Mouse (Mus musculus) heart, adult 2 months (tissue): ENCODE data around the gene Gtf2h3. TPM values are rescaled to one million over a fixed set of nuclear protein-coding genes. Genes with fewer than 3 reads are reported as not detected.
"Not testable (repeated sequence)": the region's sequence is repeated elsewhere in the genome, so short reads cannot be mapped to it uniquely, and the experiment has no call there.

Experiments used
- DNase-seq, 2 experiments: peaks; one replicate each; pipeline ENCODE4 v3.0.0; 2021
- H3K27ac ChIP-seq: fragments of 200-600 bp; 2 replicates; pipeline ENCODE4 v1.8.1; 2022
- H3K27me3 ChIP-seq: fragments of 200-500 bp; 2 replicates; pipeline ENCODE4 v1.6.1; 2012; ENCODE audit warnings: mild to moderate bottlenecking, low read length, inconsistent platforms, mixed read lengths; ENCODE audit not compliant: control insufficient read depth, insufficient read depth
- H3K36me3 ChIP-seq: fragments of 200-500 bp; 2 replicates; pipeline ENCODE4 v1.6.1; 2012; ENCODE audit warnings: low read length, inconsistent platforms; ENCODE audit not compliant: control insufficient read depth, insufficient read depth
- H3K4me1 ChIP-seq: fragments of 200-500 bp; 2 replicates; pipeline ENCODE4 v1.6.1; 2011; ENCODE audit warnings: low read length; ENCODE audit not compliant: control insufficient read depth, insufficient read depth
- H3K4me3 ChIP-seq: fragments of 200-600 bp; 2 replicates; pipeline ENCODE4 v1.8.1; 2022
- H3K79me2 ChIP-seq: fragments of 200-500 bp; replicated peaks from 2 replicates; pipeline ENCODE4 v1.6.1; 2012; ENCODE audit warnings: mild to moderate bottlenecking, inconsistent platforms, low read length, moderate library complexity, mixed read lengths; ENCODE audit not compliant: control insufficient read depth, insufficient read depth
- H3K9ac ChIP-seq: fragments of 200-500 bp; 2 replicates; pipeline ENCODE4 v1.6.1; 2012; ENCODE audit warnings: low read depth, mild to moderate bottlenecking, control low read depth, inconsistent platforms, low read length, mixed read lengths
- CTCF ChIP-seq: fragments of 200-600 bp; IDR thresholded peaks from 2 replicates; pipeline ENCODE4 v1.8.1; 2022; ENCODE audit warnings: antibody characterized with exemption, mild to moderate bottlenecking, moderate library complexity
- EP300 ChIP-seq: fragments of 200-500 bp; IDR thresholded peaks from 2 replicates; pipeline ENCODE4 v1.6.1; 2011; ENCODE audit warnings: low read depth, low read length, control low read depth; ENCODE audit not compliant: insufficient read depth
- POLR2A ChIP-seq: fragments of 200-500 bp; IDR thresholded peaks from 2 replicates; pipeline ENCODE4 v1.6.1; 2011; ENCODE audit warnings: mild to moderate bottlenecking, low read depth, low read length, control low read depth; ENCODE audit not compliant: insufficient read depth
- WGBS: fragments of 180-500 bp; shearing (Covaris S2); methylation state at CpG from one replicate; pipeline ENCODE4 v1.1.7; 2018; 5-methylcytosine and 5-hydroxymethylcytosine counted together
- intact Hi-C: fragments of 180-260 bp; cut with DNase I; formaldehyde crosslinking; loops from one replicate; pipeline ENCODE4 v1.15.1; 2025
- polyA plus RNA-seq: library from polyadenylated mRNA; depleted of rRNA; stranded (reverse); fragments of >200 nt; gene quantifications from 2 replicates; pipeline ENCODE4 v1.2.3, GENCODE M21; 2012; rRNA removed
- total RNA-seq, 2 experiments: library from RNA; stranded (reverse); gene quantifications; 2 replicates each; pipeline ENCODE4 v1.2.3; 2021

The Gtf2h3 gene
- total and polyA plus RNA-seq, 3 experiments: 19.4 to 29.0 (median 20.4) TPM

DNA sequence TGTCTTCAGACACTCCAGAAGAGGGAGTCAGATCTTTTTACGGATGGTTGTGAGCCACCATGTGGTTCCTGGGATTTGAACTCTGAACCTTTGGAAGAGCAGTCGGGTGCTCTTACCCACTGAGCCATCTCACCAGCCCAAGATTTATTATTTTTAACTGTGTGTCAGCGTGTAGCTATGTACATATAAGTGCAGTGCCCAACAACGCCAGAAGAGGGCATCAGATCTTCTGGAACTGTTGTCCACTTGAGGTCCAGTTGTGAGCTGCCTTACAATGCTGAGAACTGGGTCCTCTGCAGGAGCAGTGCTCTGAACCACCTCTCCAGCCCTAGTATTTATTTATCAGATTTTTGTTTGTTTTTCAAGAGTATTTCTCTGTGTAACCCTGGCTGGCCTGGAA, 56.1 kb downstream of the Gtf2h3 start:
- H3K27ac ChIP-seq, DNase-seq, intact Hi-C loops, H3K79me2 ChIP-seq, H3K36me3 ChIP-seq, H3K4me1 ChIP-seq, H3K27me3 ChIP-seq, H3K9ac ChIP-seq, H3K4me3 ChIP-seq: not testable (repeated sequence)
- 89% methylated on average over 4 of the region's 4 CpGs for WGBS
- TF ChIP-seq CTCF: peak; percentile 53

DNA sequence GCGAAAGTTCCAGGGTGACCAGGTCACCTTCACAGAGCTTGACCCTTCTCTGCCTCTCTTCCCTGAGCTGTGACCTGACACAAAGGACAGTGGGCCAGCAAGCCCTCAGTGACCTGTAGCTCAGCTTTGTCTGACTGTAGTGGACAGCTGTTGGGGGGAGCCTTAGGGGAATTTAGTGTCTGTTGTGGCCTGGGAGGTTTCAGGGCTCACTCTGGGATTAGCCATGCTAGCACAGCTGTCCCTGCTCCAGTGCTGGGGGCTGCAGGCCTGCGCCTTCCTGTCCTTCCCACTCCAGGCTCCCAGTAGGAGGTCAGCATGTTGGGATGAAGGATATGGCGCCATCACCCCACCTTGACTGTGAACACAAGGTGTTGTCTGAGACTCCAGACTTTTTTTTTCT, 57.2 kb downstream of the Gtf2h3 start:
- 97% methylated on average over 3 of the region's 3 CpGs for WGBS

DNA sequence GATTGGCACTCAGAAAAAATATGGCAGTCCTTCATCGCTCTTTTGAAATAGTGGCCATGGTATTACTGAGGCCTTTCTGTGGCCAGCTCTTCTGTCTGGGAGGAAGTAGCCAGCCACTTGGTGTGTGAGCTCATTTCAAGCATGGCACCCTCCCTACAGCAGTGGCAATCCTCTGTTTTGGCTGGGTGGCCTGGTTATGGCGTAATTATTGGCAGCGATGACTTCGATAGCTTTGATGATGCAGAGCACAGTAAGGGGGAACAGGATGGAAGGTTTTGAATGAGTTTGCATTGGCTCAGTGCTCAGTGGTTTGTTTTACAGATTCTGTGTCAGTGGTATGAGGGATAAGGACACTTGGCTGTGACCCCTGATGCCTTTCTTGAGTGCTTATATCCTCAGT, 57.8 kb downstream of the Gtf2h3 start:
- Histone ChIP-seq H3K36me3 (no peaks in the 10 kb centered on the region), H3K4me1 (peaks cover 2% of the 10 kb centered on the region; the same call in 1 of the 2 replicates), H3K79me2 (no peaks in the 10 kb centered on the region), H3K27me3 (no peaks in the 10 kb centered on the region), H3K9ac (no peak overlapping the region), H3K4me3 (no peak overlapping the region), H3K27ac (no peak overlapping the region)
- intact Hi-C loops: no loop called here
- no peak for DNase-seq
- 96% methylated on average over 4 of the region's 4 CpGs for WGBS
- TF ChIP-seq CTCF: no peak
- no peak for TF ChIP-seq POLR2A
- TF ChIP-seq EP300: no peak

More for the DNA sequence above, 57.2 kb downstream of the Gtf2h3 start:
- intact Hi-C loops: no loop called here
- H3K79me2 ChIP-seq: no peaks in the 10 kb centered on the region
- TF ChIP-seq EP300: no peak
- no peak for TF ChIP-seq CTCF
- TF ChIP-seq POLR2A: no peak
- H3K4me3 ChIP-seq: no peak overlapping the region
- peaks cover 2% of the 10 kb centered on the region; the same call in 1 of the 2 replicates for H3K4me1 ChIP-seq
- no peak overlapping the region for H3K9ac ChIP-seq
- H3K27me3 ChIP-seq: no peaks in the 10 kb centered on the region
- no peaks in the 10 kb centered on the region for H3K36me3 ChIP-seq
- DNase-seq: no peak
- H3K27ac ChIP-seq: no peak overlapping the region

DNA sequence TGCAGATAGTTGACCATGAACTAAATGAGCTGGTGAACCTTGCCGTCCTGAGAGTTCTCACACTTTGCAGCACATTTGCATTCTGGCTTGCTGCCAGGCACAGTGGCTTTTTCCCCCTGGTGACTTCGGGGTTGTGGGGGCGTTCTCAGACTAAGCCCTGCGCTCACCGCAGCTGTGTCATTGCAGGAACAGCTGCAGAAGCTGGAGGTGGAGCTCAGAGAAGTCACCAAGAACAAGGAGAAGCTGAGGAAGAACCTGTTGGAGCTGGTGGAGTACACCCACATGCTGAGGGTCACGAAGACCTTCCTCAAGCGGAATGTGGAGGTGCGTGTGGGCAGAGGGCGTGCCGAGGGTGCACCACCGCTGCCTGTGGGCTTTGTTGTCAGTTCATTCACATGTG, 58.4 kb downstream of the Gtf2h3 start:
- H3K4me1 ChIP-seq: no peaks in the 10 kb centered on the region
- 75% methylated on average over 11 of the region's 11 CpGs for whole genome bisulfite sequencing
- intact Hi-C loops: no loop called here
- DNase-seq: no peak
- no peaks in the 10 kb centered on the region for H3K36me3 ChIP-seq
- H3K27ac ChIP-seq: no peak overlapping the region
- no peak overlapping the region for H3K9ac ChIP-seq
- TF ChIP-seq CTCF (no peak), EP300 (no peak), POLR2A (no peak)
- H3K4me3 ChIP-seq: no peak overlapping the region
- H3K27me3 ChIP-seq: no peaks in the 10 kb centered on the region
- H3K79me2 ChIP-seq: no peaks in the 10 kb centered on the region

DNA sequence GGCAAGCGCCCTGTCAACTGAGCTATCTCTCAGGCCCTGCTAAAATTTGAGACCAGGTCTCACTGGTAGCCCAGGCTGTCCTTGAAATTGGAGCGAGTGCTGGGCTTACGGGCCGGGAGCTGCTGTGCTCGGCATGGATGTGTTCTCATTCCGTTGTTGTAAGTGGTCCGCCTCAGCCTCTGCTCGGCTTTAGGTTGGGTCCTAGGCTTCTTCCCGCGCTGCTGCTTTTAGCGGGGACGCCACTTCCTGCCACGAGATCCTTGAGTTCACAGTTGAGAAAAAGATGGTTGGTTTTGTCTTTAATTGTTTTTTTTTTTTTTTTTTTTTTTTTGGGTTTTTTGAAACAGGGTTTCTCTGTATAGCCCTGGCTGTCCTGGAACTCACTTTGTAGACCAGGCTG, 58.9 kb downstream of the Gtf2h3 start:
- TF ChIP-seq POLR2A (no peak), EP300 (no peak), CTCF (no peak)
- no peak overlapping the region for H3K4me3 ChIP-seq
- no peaks in the 10 kb centered on the region for H3K4me1 ChIP-seq
- no peak overlapping the region for H3K9ac ChIP-seq
- WGBS: 93% methylated on average over 13 of the region's 13 CpGs
- H3K27ac ChIP-seq: no peak overlapping the region
- H3K36me3 ChIP-seq: no peaks in the 10 kb centered on the region
- intact Hi-C loops: no loop called here
- H3K79me2 ChIP-seq: no peaks in the 10 kb centered on the region
- no peak for DNase-seq
- no peaks in the 10 kb centered on the region for H3K27me3 ChIP-seq

Other genes with a start within 250 kb of the Gtf2h3 start
- gene Cdk2ap1, start 216.1 kb upstream of the Gtf2h3 start, total RNA-seq: 100 to 1,000 TPM; 143 to 167 TPM
- gene Cdk2ap1, start 216.1 kb upstream of the Gtf2h3 start, polyA plus RNA-seq: 117 and 173 TPM in 2 replicates
- gene Sbno1, start 153.1 kb upstream of the Gtf2h3 start, total RNA-seq: 10 to 100 TPM; 58.8 to 62.9 TPM
- 11.3 and 18.5 TPM in 2 replicates for gene Sbno1, start 153.1 kb upstream of the Gtf2h3 start, polyA plus RNA-seq
- gene Kmt5a, start 139.2 kb upstream of the Gtf2h3 start, total RNA-seq: 100 to 1,000 TPM; 191 to 210 TPM
- 136 and 162 TPM in 2 replicates for gene Kmt5a, start 139.2 kb upstream of the Gtf2h3 start, polyA plus RNA-seq
- gene Rilpl2, start 100.8 kb upstream of the Gtf2h3 start, total RNA-seq: 1 to 10 TPM; 6.8 to 9.1 TPM
- 6.9 and 8.4 TPM in 2 replicates for gene Rilpl2, start 100.8 kb upstream of the Gtf2h3 start, polyA plus RNA-seq
- gene Snrnp35, start 96.0 kb upstream of the Gtf2h3 start, total RNA-seq: 10 to 100 TPM; 10.5 to 14.5 TPM
- gene Snrnp35, start 96.0 kb upstream of the Gtf2h3 start, polyA plus RNA-seq: 2.4 and 4.5 TPM in 2 replicates
- 100 to 1,000 TPM; 189 to 251 TPM for gene Rilpl1, start 47.7 kb upstream of the Gtf2h3 start, total RNA-seq
- 166 and 182 TPM in 2 replicates for gene Rilpl1, start 47.7 kb upstream of the Gtf2h3 start, polyA plus RNA-seq
- gene Tmed2, start 38.4 kb upstream of the Gtf2h3 start, total RNA-seq: 100 to 1,000 TPM; 167 to 194 TPM
- 80.9 and 150 TPM in 2 replicates for gene Tmed2, start 38.4 kb upstream of the Gtf2h3 start, polyA plus RNA-seq
- gene Ddx55, start 26.3 kb upstream of the Gtf2h3 start, total RNA-seq: 1 to 10 TPM; 6.2 to 7.5 TPM
- 5.3 and 7.7 TPM in 2 replicates for gene Ddx55, start 26.3 kb upstream of the Gtf2h3 start, polyA plus RNA-seq
- 10 to 100 TPM; 23.5 to 27.6 TPM for gene Eif2b1, start within 50 bp of the Gtf2h3 start, total RNA-seq
- gene Eif2b1, start within 50 bp of the Gtf2h3 start, polyA plus RNA-seq: 18.4 and 24.7 TPM in 2 replicates
- 10 to 100 TPM; 53.4 to 55.2 TPM for gene Atp6v0a2, start 49.4 kb downstream of the Gtf2h3 start, total RNA-seq
- gene Atp6v0a2, start 49.4 kb downstream of the Gtf2h3 start, polyA plus RNA-seq: 28.7 and 47.7 TPM in 2 replicates
- gene Dnah10, start 145.9 kb downstream of the Gtf2h3 start, total RNA-seq: under 1 TPM; 0.02 to 0.10 TPM
- 0.06 and 0.27 TPM in 2 replicates for gene Dnah10, start 145.9 kb downstream of the Gtf2h3 start, polyA plus RNA-seq